Mouse (Mus musculus) testis, postnatal 10 days (tissue): ENCODE data around the gene Mfsd2b.

Source experiments
- DNase-seq: peaks from one replicate; pipeline ENCODE4 v3.0.0; 2021; ENCODE audit warnings: low spot score

Gene Mfsd2b

DNA sequence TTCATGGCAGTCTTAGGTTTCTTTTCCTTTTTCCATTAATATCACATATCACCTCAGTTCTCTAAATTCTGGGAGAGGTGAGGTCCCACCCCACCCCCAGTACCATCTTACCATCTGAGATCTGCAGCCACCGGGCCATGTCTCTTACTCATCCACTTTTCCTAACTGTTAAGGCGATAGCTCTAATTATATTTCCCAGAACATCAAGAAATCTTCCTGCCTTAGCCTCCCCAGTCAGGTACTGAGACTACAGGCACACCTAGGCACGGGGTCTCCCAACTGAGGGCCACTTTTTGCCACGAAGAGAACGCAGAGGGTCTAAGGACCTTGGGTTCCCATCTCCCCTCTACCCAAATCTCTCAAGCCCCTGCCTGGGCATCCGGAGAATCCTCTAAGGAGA is 628 bp downstream of the Mfsd2b start:
- no peak for DNase-seq

DNA sequence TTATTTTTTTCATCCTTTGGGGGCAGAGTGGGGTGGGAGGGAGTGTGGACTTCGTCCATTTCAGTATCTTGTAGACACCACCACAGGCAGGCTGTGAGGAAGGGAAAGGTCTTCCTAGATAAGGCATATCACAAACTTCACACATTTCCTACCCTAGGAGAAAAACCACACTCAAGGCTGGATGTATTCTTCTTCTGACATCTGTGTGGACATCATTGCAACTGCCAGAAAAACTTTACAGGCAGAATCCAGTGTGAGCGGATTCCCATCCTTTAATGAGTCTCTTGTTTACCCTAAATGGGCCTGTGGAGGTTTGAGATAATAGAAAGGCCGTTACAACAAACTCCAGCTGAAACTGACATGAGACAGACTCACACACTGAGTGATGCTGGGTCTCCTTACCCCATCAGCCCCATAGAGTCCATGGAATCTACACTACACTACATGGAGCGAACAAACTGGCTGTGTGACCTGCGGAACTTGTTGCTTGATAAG is 1.1 kb downstream of the Mfsd2b start:
- DNase-seq = no peak

DNA sequence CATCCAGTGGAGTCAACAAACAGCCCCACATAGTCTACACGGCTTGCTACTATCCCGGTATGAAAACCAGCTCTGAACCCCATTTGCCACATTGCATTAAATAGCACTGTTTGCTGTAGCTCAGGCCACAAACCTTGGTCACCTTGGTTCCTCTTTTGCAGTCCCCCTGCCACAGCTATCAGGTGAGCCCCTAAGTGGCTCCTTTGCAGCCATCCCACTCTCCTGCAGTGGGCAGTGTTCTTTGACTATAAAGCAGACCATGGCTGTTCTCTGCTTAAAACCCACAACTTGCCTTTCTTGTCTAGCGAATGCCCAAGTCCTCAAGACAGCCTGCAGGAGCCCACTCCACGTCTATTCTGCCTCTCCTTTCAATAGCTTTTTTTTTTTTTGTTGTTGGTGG is 1.9 kb downstream of the Mfsd2b start:
- DNase-seq = no peak

DNA sequence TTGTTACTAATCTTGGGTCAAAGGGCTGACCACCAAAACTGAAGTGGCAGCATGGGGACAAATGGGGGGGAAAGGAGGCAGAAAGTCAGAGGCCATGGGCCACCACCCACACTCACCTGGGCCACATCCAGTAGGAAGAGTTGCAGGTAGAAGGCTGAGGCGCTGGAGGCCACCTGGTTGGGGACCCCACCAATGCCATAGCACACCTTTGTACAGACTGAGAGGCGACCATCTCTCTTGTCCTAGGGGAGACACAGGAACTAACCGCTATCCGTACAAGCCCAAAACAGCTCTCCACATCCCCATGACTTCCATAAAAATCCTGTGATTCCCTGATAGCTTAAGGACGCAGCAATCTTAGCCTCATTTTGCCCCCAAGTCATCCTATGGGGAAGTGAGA is 2.9 kb downstream of the Mfsd2b start:
- no peak for DNase-seq

DNA sequence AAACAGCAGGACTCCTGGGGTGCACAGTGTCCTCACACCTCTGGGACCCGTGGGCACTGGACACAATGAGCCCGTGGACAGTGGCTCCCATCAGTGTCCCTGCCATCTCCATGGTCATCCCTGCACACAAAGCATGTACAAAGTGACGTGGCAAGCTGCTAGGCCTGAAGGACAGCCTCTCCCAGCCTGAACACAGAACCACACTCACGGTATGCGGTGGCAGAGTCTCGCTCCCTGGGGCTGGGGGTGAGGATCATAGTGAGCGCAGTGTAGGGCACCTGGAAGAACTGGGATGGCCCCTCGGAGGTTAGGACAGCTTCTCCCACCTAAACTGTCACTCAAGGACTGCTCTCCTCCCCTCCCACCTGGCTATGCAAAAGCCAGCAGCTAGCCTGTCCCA is 5.2 kb downstream of the Mfsd2b start:
- no peak for DNase-seq

DNA sequence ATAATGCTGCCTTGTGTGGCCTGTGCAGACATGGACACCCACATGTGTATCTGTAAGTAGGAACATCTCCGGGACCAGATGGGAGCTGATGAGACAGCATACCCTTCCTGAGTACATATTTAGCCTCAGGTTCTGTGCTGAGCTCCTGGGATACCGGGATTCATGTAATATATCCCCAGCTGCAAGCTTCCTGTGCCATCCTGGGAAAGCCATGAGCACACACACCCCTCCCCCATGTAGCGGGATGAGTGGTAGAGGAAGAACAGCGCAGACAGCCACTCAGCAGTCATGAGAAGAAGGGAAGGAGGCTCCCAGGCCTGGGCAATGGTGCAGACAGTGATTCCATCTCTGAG is 9.8 kb downstream of the Mfsd2b start:
- DNase-seq = no peak

DNA sequence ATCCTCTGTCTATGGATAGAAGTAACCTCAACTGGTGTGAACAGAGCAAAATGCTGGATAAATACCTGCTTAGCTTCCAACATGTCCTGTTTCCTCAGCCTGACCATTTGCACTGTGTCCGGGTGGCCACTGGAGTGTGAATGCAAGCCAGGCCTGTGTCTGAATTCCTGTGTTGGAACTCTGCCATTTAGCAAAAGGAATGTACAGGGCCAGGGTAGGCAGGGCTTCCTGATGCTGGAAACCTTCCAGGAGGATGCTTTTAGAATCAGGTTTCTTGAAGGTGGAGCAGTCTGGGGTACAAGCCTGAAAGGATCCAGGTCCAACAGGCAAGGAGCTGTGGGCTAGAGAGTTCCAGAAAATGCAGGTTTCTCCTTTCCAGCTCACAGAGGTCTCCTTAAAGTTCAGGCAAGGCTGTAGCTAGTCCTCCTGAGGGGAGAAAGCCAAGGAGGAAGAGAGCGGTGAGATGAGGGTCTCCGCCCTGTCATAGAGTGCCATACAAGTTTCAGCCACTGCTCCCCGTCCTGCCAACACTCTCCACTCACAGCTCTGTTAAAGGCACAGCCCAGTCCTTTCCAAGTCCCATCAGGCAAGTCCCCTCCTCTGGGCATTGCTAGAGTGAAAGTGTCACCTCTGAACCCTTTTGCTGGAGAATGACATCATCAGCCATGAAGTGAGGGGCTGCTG is 10.4 kb downstream of the Mfsd2b start:
- no peak for DNase-seq

DNA sequence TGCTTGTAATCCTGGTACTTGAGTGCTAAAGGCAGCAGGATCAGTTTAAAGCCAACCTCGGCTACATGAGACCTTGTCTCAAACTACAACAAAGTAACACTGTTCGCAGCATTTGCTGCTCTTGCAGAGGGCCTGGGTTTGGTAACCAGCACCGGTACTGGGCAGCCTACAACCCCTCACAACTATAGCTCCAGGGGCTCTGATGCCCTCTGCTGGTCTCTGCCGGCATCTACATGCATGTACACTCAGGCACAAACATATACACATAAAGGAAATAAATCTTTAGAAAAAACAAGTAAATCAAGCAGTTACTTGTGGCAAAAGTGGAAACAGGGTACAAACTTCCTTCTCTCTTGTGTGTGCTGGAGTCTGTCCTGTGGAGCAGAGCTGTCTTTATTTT is 11.5 kb downstream of the Mfsd2b start:
- DNase-seq = no peak

DNA sequence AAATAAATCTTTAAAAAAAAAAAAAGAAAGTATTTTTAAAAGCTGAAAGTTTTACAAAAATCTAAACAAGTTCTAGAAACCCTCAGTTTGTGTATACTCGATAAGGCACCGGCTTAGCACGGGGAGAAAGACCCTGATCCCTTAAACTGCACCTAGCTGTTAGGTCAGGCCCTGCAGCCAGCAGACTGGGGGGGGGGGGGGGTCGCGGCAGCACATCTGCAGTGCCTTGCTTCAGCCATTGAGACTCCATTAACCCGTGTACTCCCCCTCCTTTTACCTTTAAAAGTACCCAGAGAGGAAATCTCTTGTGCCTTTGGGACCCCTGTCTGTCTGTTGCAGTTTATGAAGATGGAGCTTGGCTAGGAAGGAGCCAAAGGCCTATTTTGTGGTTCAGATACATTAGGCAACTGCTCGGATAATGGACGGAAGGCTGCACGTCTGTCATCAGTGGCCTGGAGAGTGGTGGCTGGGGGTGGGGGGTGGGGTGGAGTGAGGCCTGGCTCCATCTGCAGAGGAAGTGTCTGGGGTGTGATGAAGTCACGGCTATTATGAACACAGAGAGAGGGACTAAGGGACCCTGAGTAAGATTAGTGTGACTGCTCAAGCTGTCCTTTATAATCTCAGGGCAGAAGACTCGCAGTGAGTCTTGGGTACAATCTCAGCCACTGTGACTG is 14.8 kb downstream of the Mfsd2b start:
- no peak for DNase-seq

DNA sequence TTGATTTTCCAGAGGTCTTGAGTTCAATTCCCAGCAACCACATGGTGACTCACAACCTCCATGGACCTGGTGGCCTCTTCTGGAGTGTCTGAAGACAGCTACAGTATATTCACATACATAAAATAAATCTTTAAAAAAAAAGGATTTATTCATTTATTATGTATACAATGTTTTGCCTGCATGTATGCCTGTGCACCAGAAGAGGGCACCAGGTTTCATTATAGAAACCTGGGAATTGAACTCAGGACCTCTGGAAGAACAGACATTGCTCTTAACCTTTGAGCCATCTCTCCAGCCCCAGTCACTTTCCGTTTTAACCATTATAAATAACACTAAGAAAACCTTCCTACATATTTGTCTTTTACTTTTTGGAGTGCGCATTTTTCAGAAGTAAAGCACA is 17.3 kb downstream of the Mfsd2b start:
- DNase-seq = no peak

DNA sequence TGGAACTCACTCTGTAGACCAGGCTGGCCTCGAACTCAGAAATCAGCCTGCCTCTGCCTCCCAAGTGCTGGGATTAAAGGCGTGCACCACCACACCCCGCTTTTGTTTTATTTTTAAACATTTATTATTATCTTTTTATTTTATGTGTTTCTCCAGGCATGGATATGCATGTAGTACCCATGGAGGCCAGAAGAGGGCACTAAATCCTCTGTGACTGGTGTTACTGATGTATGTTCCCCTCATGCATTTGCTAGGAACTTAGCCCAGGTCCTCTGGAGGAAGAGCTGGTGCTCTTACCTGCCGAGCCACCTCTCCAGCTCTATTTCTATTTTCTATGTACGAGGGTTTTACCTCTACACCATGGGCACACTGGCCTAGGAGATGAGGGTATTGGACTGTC is 18.0 kb downstream of the Mfsd2b start:
- no peak for DNase-seq

DNA sequence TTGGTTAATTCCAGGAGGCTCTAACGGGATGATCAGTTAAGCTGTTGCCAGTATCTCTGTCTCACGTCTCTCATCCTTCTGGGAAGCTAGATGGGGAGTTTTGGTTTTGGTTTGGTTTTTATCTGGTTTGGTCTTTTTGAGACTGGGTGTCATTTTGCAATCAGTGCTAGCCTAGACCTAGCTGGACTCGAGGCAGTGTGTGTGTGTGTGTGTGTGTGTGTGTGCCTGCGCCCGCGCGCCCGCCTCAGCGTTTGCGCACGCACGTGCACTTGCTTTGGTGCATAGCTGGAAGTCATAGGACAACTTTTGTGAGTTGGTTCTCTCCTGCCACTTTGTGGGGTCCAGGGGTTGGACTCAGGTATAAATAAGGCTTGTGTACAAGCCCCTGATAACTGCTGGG is 30.4 kb downstream of the Mfsd2b start:
- peak; percentile 56 for DNase-seq

DNA sequence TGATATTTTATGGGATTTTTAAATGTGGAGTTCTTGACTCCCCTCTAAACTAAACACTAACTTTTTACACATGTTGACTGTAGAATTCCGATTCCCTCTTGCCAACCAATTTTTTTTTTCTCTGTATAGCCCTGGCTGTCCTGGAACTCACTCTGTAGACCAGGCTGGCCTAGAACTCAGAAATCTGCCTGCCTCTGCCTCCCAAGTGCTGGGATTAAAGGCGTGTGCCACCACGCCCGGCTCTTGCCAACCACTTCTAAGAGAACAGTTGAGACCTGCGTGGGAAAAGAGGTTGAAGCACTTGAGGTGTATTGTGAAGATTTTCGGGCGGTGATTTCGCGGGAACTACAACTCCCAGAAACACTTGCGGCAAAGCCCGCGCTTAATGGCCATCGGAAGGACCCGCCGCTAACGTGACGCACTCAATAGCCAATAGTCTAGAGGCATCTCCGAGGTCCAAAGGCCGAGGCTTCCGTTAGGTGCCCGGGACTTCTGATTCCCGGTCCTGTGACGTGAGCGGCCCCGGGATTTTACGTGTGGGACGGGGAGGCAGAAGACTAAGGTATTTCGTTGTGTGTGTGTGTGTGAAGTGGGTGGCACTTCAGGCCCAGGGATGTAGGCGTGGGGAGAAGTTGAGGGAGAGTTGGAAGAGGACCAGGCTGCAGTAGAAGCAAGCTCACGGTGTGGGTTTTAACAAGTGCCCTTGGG is 31.1 kb downstream of the Mfsd2b start, which contains the start of gene Wdcp:
Gene Wdcp, plus strand, starts transcription at position 414 of the 708 bp plus-strand sequence.
- DNase-seq = peak; percentile 87

DNA sequence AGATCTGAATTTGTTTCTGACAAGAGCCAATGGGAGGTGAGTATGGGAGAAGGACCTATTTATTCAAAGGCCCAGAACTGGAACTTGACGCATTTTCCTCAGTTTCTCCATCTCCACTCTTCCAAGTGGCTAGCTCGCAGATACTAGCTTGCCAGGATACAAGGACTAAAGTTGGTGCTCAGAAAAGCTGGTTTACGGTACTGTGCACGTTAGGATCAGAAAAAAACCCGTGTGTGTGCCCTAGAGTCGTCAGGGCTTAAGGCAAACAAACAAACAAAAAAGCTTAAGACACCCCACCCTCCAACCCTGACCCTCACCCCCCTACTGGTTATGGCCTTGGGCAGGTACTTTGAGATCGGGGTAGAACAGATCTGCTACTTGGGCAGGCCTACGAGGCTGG is 31.7 kb downstream of the Mfsd2b start:
- peak; percentile 23 for DNase-seq

DNA sequence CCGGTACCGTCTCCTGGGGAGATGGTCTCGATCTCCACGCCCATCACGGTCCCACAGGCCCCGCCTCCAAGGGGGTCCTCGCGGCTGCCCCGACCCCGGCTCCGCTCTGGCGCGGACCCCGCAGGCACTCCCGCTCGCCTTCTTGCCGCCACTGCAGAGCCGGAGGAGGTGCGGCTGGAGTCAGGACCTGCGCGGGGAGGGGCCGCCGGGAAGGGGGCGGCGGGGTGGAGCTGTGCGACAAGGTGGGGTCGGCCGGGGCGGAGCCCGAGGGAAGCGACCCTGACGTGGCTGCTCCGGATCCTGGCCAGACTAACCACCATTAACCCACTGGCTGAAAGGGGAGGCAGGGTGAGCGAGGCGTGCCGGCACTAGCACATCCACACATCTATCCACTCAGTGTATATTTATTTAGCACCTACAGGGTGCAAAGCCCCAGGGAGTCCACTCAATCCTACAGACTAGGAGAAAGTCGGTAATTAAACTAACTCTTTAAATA is 32.7 kb downstream of the Mfsd2b start, which contains the start of gene Fkbp1b:
Gene Fkbp1b, minus strand, starts transcription at position 200 of the 496 bp plus-strand sequence.
- DNase-seq = peak; percentile 68

DNA sequence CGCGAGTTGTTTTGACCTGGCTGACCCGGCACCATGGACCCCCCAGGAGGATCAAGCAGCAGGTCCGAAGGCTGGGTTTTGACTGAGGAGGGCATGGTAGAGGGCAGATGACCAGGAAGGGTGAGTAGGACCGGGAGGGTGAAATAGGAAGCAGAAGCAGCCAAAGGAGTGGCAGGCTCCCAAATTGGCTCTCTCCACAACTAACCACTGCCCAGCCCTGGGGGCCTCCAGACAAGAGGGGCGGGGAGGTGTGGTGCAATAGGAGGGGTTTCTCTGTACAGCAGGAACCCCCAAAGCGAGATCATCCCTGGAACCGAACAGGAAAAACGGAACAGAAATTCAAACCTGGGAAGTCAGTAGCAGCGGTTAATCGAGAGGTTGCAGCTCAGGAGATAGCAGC is 33.4 kb downstream of the Mfsd2b start:
- peak; percentile 39 for DNase-seq

DNA sequence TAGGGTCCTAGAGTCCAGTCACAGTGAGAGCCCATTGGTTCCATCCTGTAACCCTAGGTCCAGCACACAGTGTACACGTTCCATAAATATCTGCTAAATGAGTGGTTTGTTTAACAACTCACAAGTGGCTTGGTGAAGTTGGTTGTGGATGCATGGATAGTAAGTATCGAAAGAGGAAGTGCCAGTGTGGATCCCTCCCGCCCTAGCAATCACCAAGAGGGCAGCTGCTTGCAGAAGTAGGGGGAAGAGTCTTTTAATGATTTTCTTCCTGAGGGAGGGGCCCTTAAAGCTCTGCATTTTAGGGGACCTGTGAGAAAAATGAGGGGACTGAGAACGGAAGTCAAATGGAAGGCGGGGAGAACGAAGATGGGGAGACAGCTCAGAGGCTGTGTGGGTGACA is 34.1 kb downstream of the Mfsd2b start:
- DNase-seq = peak; percentile 27

DNA sequence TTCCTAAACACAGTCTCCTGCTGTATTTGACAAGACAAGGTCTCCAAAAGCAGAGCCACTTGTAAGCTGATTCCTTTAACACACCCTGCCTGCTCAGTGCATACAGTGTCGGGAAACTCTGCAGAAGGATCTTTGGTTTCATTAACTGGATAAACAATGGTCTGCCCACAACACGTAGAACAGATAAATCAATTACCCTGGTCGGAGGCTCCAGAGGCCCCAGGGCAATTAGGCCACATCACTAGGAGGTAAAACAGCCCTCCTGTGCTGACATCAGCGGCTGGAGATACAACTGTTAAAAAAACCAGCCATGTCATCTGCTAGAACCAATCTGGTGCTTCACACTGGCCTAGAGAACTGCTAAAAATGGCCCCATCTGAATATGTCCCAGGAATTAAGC is 37.2 kb downstream of the Mfsd2b start:
- DNase-seq = peak; percentile 20

DNA sequence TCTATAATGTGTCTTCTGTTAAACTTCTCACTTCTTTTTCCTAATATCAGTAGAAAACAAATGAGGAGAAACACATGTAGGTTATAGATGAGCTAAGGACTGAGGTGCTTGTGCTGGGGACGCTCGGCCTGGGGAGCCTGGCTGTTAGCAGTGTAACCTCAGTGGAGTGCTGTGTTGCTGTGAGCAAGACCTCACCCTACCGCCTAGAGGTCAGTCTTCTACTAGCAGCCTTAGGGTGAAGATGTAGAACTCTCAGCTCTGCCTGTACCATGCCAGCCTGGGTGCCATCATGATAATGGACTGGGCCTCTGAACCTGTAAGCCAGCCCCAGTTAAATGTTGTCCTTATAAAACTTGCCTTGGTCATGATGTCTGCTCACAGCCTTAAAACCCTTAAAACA is 46.9 kb downstream of the Mfsd2b start:
- no peak for DNase-seq

DNA sequence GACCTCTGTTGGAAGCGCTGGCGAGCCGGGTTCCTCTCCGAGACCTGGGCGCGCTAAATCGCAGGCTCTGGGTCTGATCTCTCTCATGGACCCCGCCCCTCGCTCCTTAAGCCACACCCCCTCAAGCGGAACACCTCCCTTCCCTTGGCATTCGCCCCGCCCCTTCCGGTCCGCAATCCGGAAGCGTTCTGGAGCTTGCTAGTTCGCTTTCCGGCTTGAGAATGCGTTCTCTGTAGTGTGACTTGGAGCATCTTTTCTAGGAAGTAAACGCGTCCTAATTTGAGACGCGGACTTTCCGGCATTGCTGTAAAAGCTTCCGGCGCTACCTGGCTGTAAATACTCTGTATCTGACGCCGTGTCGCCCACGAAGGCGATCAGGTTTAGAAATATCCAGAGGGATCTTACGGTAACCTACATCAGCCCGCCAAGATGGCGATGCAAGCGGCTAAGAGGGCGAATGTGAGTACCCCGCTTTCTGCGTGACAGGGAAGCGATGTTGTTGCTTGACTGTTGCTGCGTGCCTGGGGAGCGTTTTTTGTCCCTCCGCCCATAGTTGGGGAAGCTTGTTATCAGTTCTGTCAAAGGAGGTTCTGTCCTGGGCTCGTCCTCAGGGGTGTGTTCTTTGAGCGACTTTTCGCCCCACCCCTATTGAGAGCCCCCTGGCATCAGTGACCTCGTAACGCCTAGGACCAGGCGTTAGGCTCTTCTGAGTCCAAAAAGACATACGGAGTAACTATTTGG is 56.6 kb downstream of the Mfsd2b start, which contains the start of gene Sf3b6:
Gene Sf3b6, plus strand, starts transcription at position 184 of the 741 bp plus-strand sequence.
- DNase-seq = peak; percentile 100

DNA sequence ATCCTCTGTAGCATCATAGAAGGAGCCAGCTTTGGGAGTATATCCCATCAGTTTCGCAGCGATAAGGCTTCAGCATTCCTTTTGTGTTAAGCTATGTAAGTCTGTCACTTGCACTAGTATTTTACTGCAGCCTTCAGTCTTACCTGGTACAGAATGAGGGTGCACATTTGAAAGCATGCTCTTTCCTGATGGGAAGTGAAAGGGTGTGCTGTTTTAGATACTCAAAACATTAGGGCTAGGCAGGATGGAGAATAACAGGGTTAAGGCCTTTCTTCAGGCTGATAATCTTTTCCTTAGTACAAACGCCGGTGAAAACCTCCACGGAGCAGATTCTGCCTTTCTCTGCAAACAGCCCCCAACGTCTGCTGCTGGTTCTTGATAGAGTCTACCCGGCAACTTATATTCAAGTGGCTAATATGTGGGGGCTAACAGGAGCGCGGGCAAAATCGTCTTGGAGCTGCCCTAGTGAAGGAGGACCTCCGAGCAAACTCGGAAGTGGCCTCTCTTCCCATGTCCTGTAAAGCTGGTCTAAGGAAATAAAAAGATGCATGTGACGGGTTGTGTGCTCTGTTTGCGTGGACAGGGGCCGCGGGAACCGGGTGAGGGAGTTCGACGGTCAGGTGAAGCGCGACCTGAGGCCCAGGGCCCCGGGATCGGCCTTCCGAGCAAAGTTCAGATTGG is 57.3 kb downstream of the Mfsd2b start:
- no peak for DNase-seq
